Mouse (Mus musculus): ENCODE measurements around the gene Tm9sf1.

The Tm9sf1 gene

DNA sequence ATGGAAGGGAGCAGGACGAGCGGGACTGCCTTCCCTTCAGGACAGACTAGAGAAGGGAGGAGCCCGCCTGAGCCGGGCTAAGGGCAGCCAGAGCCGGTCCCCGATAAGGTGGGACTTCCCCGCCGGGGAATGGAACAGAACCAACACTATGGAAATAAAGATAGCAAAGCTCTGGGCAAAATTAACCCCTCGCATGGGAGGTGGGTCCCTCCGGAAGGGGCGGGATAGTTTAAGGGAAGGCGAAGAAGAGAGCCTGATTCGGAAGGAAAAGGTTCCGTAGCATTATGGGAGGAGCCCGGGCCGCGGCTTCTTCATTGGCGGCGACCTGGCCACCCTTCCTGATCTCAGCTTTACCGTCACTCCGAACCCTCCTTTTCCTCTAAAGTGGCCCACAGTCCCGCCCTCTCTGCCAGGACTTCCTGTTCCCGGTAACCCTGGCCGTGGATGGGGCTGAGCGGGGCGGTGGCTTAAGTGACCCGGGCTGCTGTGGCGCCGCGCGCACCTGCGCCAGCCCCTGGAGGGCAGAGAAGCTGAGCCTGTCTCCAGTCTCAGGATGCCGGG lies 52.2 kb downstream of the Tm9sf1 start, which contains the start of gene Rnf31:
Rnf31 (plus strand) TSS at position 378 of the 561 bp plus-strand sequence.
- in situ Hi-C loops (cut with MboI, MseI): no loop called here

DNA sequence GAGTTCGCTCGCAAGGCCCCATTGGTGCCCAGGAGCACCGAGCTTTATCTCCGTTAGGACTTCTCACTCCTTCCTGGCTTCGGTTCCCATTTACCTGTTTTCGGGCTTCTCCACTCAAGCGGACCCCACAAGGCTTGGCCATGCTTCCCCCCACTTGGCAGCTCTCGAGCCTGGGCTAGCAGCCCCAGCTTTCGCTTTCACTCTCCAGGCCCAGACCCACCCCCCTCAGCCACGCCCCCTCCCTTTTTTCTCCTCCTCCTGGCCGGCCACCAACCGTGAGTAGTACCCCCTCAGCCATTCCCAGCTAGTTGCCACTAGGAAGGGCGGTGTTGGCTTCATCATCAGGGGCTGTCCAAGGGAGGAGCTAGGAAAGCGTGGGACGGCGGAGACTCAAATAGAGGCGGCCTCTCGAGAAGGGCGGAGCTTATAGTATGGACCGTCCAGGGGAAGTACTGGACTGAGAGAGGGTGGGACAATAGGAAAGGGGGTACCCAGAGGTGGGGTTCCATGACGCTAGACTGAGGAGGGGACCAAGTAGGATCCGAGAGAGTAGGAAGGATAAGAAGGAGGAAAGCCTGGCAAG lies 52.8 kb downstream of the Tm9sf1 start, which contains the start of gene Psme2:
Psme2 (minus strand) TSS at position 366 of the 583 bp plus-strand sequence.
- in situ Hi-C loops (cut with MboI, MseI): no loop called here

DNA sequence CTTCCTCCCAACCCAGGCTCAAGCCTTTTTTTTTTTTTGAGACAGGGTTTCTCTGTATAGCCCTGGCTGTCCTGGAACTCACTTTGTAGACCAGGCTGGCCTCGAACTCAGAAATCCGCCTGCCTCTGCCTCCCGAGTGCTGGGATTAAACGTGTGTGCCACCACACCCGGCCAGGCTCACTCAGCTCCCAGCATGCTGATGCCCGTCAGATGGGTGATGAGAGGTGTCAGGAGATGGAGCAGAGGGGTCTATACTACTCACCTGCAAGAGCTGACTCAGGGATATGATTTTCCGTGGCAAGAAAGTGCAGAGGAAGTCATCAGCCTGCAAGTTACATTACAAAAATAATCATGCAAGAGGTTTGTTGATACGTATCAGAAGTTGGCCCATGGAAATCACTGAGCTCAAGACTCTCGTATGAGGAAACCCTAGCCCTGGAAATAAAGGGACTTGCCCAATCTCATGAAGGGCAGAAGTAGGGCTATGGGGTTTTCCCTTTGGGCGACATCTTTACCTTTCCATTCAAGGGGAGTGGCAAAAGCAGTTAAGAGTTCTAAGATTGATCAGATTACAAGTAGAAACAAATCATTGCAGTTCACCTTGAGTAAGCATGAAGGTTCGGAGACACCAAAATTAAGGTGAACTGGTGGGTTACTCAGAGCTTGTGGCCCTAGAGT lies 53.7 kb downstream of the Tm9sf1 start:
- in situ Hi-C loops (cut with MboI, MseI): no loop called here

DNA sequence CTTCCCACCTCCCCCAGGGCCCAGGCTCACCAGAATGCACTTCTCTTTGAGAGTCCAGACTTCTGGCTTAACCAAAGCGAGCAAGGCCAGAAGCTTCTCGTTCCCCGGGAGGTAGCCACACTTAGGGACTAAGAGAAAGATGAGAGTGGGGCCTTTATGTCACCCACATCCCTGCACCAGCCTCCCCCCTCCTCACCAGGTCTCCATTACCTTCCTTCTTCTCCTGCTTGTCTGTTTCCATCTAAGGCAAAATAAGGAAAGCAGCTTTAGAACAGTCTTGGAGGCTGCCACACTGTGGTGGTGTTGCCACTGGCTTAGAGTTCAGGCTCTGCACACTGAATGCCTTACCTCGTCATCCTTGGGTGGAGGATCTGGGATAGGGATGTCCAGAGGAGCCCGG lies 54.3 kb downstream of the Tm9sf1 start:
- in situ Hi-C loops (cut with MboI, MseI): no loop called here

DNA sequence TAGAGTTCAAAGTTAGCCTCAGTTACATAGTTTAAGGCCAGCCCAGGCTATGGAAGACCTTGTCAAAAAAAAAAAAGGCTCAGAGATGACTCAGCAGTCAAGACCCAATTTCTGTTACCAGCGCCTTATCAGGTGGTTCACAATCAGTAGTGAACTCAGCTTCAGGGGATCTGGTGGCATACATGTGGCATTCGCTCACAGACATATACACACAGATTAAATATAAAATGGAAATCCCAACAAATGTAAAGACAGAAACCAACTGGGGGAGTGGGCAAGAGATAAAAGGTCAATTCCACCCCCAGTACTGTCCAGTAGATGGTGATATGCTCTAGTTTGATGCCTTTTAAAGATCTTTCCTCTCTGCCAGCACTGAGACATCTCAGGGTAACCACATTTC lies 57.5 kb downstream of the Tm9sf1 start:
- in situ Hi-C loops (cut with MboI, MseI): no loop called here
